Mouse (Mus musculus) adipocyte (in vitro differentiated cells): ENCODE measurements around the gene Lcn9.

Experiments
- DNase-seq: peaks from one replicate; pipeline ENCODE4 v3.0.0-alpha.2; 2016; ENCODE audit warnings: low spot score

The Lcn9 gene

DNA sequence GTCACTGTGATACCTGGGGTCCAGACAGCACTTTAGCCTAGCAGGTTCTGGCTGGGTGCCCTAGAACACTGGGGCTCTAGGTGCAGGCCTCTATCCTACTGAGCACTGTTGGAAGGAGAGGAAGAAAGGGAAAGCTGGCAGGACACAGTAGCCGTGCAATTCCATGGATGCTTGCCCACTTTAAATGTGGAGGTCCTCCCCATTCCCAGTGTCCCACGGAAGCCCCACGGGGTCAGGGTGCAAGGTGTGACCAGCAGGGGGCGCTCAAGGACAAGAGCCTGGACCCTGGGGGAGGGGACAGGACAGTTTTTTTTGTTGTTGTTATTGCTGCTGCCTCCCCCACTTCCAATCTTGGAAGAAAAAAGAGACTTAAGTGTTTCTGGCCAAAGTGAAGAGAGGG is 27.4 kb downstream of the Lcn9 start:
- peak; percentile 33 for DNase-seq

GRCm38 (mm10) chr2:25852626-25853025 is 29.7 kb downstream of the Lcn9 start:
- peak; percentile 24 for DNase-seq

DNA sequence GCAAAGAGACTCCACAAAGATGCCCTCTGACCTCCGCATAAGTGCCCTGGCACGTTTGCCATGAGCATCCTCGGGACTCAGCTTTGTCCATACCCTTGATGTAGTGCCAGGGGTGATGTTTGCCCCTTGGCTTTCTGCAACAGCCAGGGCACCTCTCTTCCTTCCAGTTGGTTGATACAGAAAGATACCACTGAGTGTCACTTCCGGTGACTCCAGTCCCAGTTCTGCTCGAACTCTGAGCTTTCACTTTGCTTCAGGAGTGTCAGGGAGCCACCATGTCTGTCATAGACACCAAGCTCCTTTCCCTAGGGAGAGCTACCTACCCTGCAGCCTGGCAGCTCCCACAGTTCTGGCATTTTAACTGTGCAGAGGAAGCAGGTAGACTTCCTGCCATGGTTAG is 31.0 kb downstream of the Lcn9 start:
- no peak for DNase-seq

GRCm38 (mm10) chr2:25859891-25860290 is 36.9 kb downstream of the Lcn9 start:
- DNase-seq: no peak

DNA sequence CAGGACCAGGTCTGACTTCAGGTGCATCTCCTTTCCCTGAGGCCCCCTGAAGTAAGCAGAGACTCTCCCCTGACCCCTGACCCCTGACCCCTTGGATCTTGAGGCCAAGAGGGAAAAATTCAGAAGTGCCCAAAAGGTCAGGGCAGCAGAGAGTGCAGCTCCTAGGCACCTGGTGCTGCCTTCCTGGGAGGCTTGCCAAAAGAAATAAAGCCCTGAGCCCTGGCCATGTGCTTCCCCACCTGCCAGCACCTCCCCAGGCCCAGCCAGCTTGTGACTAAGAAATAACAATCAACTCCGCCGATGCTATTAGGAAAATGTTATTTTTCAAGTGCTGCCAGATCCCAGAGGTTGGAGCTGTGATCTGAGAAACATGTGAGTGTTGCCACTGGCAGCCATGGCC is 39.1 kb downstream of the Lcn9 start:
- DNase-seq: no peak

- DNase-seq: peak; percentile 8
Observed at GRCm38 (mm10) chr2:25862696-25863270, 39.8 kb downstream of the Lcn9 start.

- DNase-seq: peak; percentile 36
Observed at GRCm38 (mm10) chr2:25863337-25864131, 40.6 kb downstream of the Lcn9 start, which contains the start of gene Kcnt1. Kcnt1 (plus strand) TSS chr2:25863734.

DNA sequence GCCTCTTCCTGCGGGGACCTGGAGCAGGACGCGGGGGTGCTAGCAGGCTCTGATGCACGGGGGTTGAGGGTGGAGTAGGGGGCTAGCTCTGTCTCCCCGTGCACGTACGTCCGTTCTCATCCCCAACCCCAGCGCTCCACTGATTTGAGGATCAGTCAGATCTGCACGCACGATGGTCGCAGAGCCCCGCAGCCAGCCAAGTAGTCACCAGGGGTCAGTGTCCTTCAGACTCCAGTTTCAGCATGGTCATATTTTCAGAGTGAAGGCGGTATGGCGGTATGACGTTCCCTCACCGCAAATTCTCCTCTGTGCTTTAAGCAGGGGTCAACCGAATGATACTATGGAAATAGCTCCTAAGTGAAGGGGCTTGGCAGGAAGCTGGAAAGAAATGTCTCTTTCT is 41.3 kb downstream of the Lcn9 start:
- no peak for DNase-seq

DNA sequence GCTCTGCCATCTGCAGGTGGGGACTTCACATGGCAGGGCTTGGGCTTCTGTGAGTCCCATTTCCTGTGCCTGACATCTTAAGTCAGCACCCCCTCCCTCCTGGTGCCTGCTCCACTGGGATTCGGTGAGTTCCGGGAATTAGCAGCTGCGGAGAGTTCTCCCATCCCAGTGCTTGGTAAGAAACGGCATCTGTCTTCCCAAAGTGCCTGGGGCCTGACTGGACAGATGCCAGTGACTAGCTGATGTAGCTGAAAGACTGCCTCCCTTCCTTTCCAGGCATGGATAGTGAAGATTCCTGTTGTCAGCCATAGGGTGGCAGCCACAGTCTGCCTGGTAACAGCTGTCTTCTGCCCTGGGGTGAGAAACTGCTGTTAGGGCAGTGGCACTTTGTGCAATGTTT is 42.5 kb downstream of the Lcn9 start:
- DNase-seq: peak; percentile 71

DNA sequence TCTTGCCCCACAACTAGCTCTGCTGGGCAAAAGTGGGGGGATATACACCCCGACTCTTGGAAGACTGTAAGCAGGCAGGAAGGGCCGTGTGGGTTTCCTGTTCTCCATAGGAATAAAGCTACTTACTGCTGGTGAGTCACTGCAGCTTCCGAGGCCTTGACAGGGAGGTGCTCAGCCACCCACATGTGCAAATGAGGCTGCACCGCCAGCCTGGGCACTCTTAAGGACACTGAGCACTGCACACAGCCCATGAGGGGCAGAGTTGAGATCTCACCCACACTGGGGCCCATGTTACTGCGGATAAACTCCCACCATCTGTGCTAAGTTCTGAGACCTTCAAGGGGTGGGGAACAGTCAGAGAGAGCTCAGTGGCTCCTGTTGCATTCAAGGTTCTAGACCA is 43.7 kb downstream of the Lcn9 start:
- no peak for DNase-seq
